Mouse (Mus musculus) left cerebral cortex, adult 18-20 months (tissue): ENCODE measurements around the gene Prok1. TPM values are rescaled to one million over a fixed set of nuclear protein-coding genes. Genes with fewer than 3 reads are reported as not detected.

Experiments
- DNase-seq, 2 experiments: peaks; one replicate each; pipeline ENCODE4 v3.0.0; 2021 to 2022; ENCODE audit warnings: low spot score in 2 of 2, mixed read lengths in 1 of 2
- long read RNA-seq, 2 experiments: library from polyadenylated mRNA; stranded (forward); transcript quantifications; one replicate each; pipeline ENCODE4 v2.0.0; 2021
- total RNA-seq, 2 experiments: library from RNA; stranded (reverse); gene quantifications; 2 replicates each; pipeline ENCODE4 v1.2.3; 2021

The Prok1 gene
- total RNA-seq = under 1 TPM in 1 of 2 experiments, not detected in 1; 0.14 TPM
- long read RNA-seq, experiment 1 = 0 reads
- long read RNA-seq, experiment 2 = 0 reads

GRCm38 (mm10) chr3:107239607-107240006, at the start of gene Prok1:
Gene Prok1 (minus strand): TSS chr3:107239707.
- DNase-seq = no peak

GRCm38 (mm10) chr3:107287346-107287745, 47.8 kb upstream of the Prok1 start:
- no peak for DNase-seq

- DNase-seq = no peak
These were observed 46.6 kb upstream of the Prok1 start for GRCm38 (mm10) chr3:107286123-107286522.

GRCm38 (mm10) chr3:107278479-107279269, 39.2 kb upstream of the Prok1 start, which contains the start of gene Lamtor5:
Gene Lamtor5 (plus strand): TSS chr3:107278858.
- peak; percentile 90 to 92 for DNase-seq

- DNase-seq = no peak
These were observed 37.1 kb upstream of the Prok1 start for GRCm38 (mm10) chr3:107276626-107277025.

GRCm38 (mm10) chr3:107275996-107276395, 36.5 kb upstream of the Prok1 start:
- no peak for DNase-seq

- DNase-seq = no peak
These were observed 35.8 kb upstream of the Prok1 start for GRCm38 (mm10) chr3:107275351-107275750.

GRCm38 (mm10) chr3:107273820-107274219, 34.3 kb upstream of the Prok1 start:
- DNase-seq = peak; percentile 63 to 74

GRCm38 (mm10) chr3:107272433-107272832, 32.9 kb upstream of the Prok1 start:
- no peak for DNase-seq

- DNase-seq = no peak
These were observed 27.4 kb upstream of the Prok1 start for GRCm38 (mm10) chr3:107266814-107267345.

- no peak for DNase-seq
These were observed 22.3 kb upstream of the Prok1 start for GRCm38 (mm10) chr3:107261851-107262165.

- DNase-seq = peak in 1 of 2 experiments; percentile 35
These were observed 21.7 kb upstream of the Prok1 start for GRCm38 (mm10) chr3:107260956-107261850.

- no peak for DNase-seq
These were observed 18.4 kb upstream of the Prok1 start for GRCm38 (mm10) chr3:107257924-107258323.

GRCm38 (mm10) chr3:107256724-107257123, 17.2 kb upstream of the Prok1 start:
- no peak for DNase-seq

GRCm38 (mm10) chr3:107255992-107256391, 16.5 kb upstream of the Prok1 start:
- DNase-seq = no peak

GRCm38 (mm10) chr3:107253925-107254324, 14.4 kb upstream of the Prok1 start:
- DNase-seq = no peak

GRCm38 (mm10) chr3:107252035-107252434, 12.5 kb upstream of the Prok1 start:
- no peak for DNase-seq

- DNase-seq = no peak
These were observed 10.8 kb upstream of the Prok1 start for GRCm38 (mm10) chr3:107250320-107250719.

- no peak for DNase-seq
These were observed 9.5 kb upstream of the Prok1 start for GRCm38 (mm10) chr3:107249042-107249441.

- DNase-seq = no peak
These were observed 7.4 kb upstream of the Prok1 start for GRCm38 (mm10) chr3:107246876-107247275.

- no peak for DNase-seq
These were observed 2.0 kb upstream of the Prok1 start for GRCm38 (mm10) chr3:107241389-107242094.
